Mouse (Mus musculus) mesoderm, embryonic 11.5 days (tissue): ENCODE data around the gene Esp6.
"Not testable (repeated sequence)": the region's sequence is repeated elsewhere in the genome, so short reads cannot be mapped to it uniquely, and the experiment has no call there.

Experiments used
- DNase-seq: peaks from one replicate; pipeline ENCODE4 v3.0.0-alpha.2; 2012; ENCODE audit warnings: low read depth, low spot score

Esp6 gene

DNA sequence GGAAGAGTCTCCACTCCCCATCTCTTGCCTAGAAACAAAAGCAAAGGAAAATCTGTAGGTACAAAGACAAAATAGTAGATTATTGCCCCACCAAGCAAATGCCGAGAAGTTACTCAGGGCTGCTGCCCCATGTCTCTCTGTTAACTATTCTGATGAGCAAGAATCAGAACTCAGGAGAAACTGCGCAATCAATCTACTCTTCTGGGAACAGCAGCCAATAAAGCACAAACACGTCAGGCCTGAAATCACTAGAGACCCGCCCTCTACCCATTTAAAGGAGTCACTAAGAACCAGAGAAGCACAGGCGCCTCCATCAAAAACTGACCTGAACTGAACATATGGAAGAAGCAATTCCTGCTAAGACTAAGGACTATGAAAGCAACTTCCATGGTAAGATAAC, at the start of gene Esp6:
Esp6 (plus strand) TSS at position 301 of the 400 bp plus-strand sequence.
- DNase-seq = no peak

GRCm38 (mm10) chr17:40519818-40520217, 41.5 kb upstream of the Esp6 start, which contains the start of gene Esp8:
Esp8 (plus strand) TSS chr17:40520022.
- DNase-seq = no peak

- DNase-seq = no peak
These were observed 31.5 kb upstream of the Esp6 start for GRCm38 (mm10) chr17:40529813-40530212.

- DNase-seq = no peak
These were observed 30.2 kb upstream of the Esp6 start for GRCm38 (mm10) chr17:40531147-40531546.

DNA sequence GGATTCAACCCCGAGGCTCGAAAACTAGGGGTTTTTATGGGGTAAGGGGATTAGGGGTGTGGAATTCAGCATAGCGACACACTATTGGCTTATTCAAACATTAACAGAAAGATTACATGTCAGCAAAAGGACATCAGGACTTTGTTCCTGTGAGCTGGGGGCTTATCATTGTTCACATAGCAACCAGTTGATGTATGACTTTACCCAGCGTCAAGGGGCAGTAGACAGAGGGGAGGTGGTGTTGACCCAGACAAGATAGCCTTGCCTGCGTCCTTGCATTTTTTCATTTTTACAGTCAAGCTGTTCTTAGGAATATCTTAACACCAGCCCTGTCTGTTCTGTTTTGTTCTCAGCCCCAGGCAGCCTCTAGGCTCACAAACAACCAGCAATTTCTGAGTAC, 14.3 kb upstream of the Esp6 start:
- DNase-seq = not testable (repeated sequence)

DNA sequence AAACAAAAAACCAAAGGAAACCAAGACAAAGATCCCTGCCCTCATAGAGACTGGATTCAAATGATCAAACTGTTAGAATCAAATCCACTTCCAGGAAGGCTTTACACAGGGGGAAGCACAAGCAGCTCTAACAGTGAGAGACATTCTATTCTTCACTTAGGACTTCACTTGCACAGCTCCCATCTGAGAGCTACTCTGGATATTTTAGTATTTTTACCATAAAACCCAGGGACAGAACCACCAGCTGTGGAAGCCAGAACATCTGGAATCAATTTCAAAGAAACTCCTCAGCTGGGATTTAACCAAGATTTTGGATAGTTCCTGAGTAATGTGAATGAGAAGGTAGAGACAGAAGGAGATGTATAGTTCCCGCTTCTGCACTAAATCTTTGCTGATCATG, 7.8 kb upstream of the Esp6 start:
- DNase-seq = peak; percentile 37

DNA sequence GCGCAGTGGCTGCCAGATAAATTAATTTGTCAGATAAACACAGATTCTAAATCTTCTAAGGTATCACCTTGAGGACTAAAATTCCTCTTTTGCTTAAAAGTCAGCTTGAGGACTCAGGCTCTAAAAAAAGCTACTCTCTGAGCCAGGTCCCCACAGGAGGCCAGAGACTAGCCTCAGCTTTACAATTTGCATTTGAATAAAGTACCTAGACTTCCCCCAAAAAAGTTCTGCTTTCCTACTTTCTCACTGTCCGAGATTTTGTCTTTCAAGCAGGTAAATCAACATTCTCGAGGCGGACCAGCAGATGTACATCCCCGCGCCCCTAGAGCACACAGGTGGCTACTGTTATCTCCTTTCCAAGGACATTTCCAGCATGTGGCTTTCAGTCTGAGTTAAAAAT, 22.6 kb downstream of the Esp6 start:
- not testable (repeated sequence) for DNase-seq

GRCm38 (mm10) chr17:40591297-40591696, 30.0 kb downstream of the Esp6 start:
- no peak for DNase-seq

DNA sequence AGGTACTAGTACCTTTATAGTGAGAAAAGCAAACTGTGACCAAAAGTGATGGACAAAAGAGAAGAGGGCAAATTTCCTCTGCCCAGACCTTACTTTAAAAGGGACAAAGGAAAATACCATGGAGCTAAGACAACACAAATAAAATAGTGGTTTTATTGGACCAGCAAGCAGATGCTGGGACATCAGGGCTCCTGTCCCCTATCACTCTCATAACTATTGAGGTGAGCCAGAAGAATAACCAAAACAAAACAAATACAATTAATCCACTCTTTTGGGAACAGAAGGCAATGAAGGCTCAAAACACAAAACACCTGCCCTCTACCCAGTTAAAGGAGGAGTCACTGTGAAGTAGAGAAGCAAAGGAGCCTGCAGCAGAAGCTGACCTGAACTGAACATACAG, 37.0 kb downstream of the Esp6 start, which contains the start of gene Esp4:
Esp4 (plus strand) TSS at position 301 of the 400 bp plus-strand sequence.
- DNase-seq = no peak
